Mouse (Mus musculus): ENCODE results near the gene Set. TPM values are rescaled to one million over a fixed set of nuclear protein-coding genes. Genes with fewer than 3 reads are reported as not detected.
"Not testable (repeated sequence)": the region's sequence is repeated elsewhere in the genome, so short reads cannot be mapped to it uniquely, and the experiment has no call there.

The Set gene
- polyA plus RNA-seq, 1 experiment = 1,058 TPM

GRCm38 (mm10) chr2:30044550-30044949 is 12.6 kb upstream of the Set start:
- no peak overlapping the region for H3K9ac ChIP-seq (ENCODE audit: low read depth, poor library complexity, severe bottlenecking)
- no peak overlapping the region for H3K27ac ChIP-seq (ENCODE audit: insufficient read depth, low read length)
- no peaks in the 10 kb centered on the region for H3K36me3 ChIP-seq (ENCODE audit: control insufficient read depth, insufficient read depth, low read length, poor library complexity, severe bottlenecking)
- no peak for TF ChIP-seq EP300 (IDR thresholded peaks at IDR 0.05; ENCODE audit: insufficient read depth, low read depth, low read length)
- TF ChIP-seq CTCF (IDR thresholded peaks at IDR 0.05; ENCODE audit: low read depth, low read length) = peak; percentile 43
- peaks cover 2% of the 10 kb centered on the region for H3K4me1 ChIP-seq (ENCODE audit: control insufficient read depth, insufficient read depth, low read length)
- no peak overlapping the region for H3K4me3 ChIP-seq (ENCODE audit: low read depth, low read length)
- H3K9me3 ChIP-seq (replicated peaks; ENCODE audit: control insufficient read depth, insufficient read depth, low read length, poor library complexity, severe bottlenecking) = no peaks in the 10 kb centered on the region
- H3K27me3 ChIP-seq (ENCODE audit: control insufficient read depth, insufficient read depth, low read length, poor library complexity, severe bottlenecking) = no peaks in the 10 kb centered on the region

GRCm38 (mm10) chr2:30047127-30047526 is 10.1 kb upstream of the Set start:
- H3K36me3 ChIP-seq (ENCODE audit: control insufficient read depth, insufficient read depth, low read length, poor library complexity, severe bottlenecking) = no peaks in the 10 kb centered on the region
- peak overlapping the region; percentile 10; the same call in 1 of the 2 replicates for H3K4me3 ChIP-seq (ENCODE audit: low read depth, low read length)
- no peaks in the 10 kb centered on the region for H3K9me3 ChIP-seq (replicated peaks; ENCODE audit: control insufficient read depth, insufficient read depth, low read length, poor library complexity, severe bottlenecking)
- H3K4me1 ChIP-seq (ENCODE audit: control insufficient read depth, insufficient read depth, low read length) = peaks cover 2% of the 10 kb centered on the region
- no peak overlapping the region for H3K27ac ChIP-seq (ENCODE audit: insufficient read depth, low read length)
- 0 out of 2 replicates have a peak overlapping the region, but pooled peaks have one; percentile 79 for H3K9ac ChIP-seq (ENCODE audit: low read depth, poor library complexity, severe bottlenecking)
- TF ChIP-seq POLR2A (IDR thresholded peaks at IDR 0.05; ENCODE audit: insufficient read depth, low read length) (no peak), EP300 (IDR thresholded peaks at IDR 0.05; ENCODE audit: insufficient read depth, low read depth, low read length) (no peak), CTCF (IDR thresholded peaks at IDR 0.05; ENCODE audit: low read depth, low read length) (no peak)
- no peaks in the 10 kb centered on the region for H3K27me3 ChIP-seq (ENCODE audit: control insufficient read depth, insufficient read depth, low read length, poor library complexity, severe bottlenecking)

GRCm38 (mm10) chr2:30048101-30048501 is 9.1 kb upstream of the Set start:
- no peaks in the 10 kb centered on the region for H3K36me3 ChIP-seq (ENCODE audit: control insufficient read depth, insufficient read depth, low read length, poor library complexity, severe bottlenecking)
- H3K9me3 ChIP-seq (replicated peaks; ENCODE audit: control insufficient read depth, insufficient read depth, low read length, poor library complexity, severe bottlenecking) = no peaks in the 10 kb centered on the region
- H3K4me1 ChIP-seq (ENCODE audit: control insufficient read depth, insufficient read depth, low read length) = peaks cover 2% of the 10 kb centered on the region
- no peak for TF ChIP-seq CTCF (IDR thresholded peaks at IDR 0.05; ENCODE audit: low read depth, low read length)
- no peaks in the 10 kb centered on the region for H3K27me3 ChIP-seq (ENCODE audit: control insufficient read depth, insufficient read depth, low read length, poor library complexity, severe bottlenecking)
- peak overlapping the region; percentile 59 for H3K4me3 ChIP-seq (ENCODE audit: low read depth, low read length)
- H3K27ac ChIP-seq (ENCODE audit: insufficient read depth, low read length) = peak overlapping the region; percentile 30
- H3K9ac ChIP-seq (ENCODE audit: low read depth, poor library complexity, severe bottlenecking) = peak overlapping the region; percentile 79

- Histone ChIP-seq H3K36me3 (ENCODE audit: control insufficient read depth, insufficient read depth, low read length, poor library complexity, severe bottlenecking) (no peaks in the 10 kb centered on the region), H3K9me3 (replicated peaks; ENCODE audit: control insufficient read depth, insufficient read depth, low read length, poor library complexity, severe bottlenecking) (no peaks in the 10 kb centered on the region), H3K4me1 (ENCODE audit: control insufficient read depth, insufficient read depth, low read length) (peaks cover under 1% of the 10 kb centered on the region), H3K27me3 (ENCODE audit: control insufficient read depth, insufficient read depth, low read length, poor library complexity, severe bottlenecking) (no peaks in the 10 kb centered on the region), H3K27ac (ENCODE audit: insufficient read depth, low read length) (peak within 1 kb of the TSS; percentile 57), H3K9ac (ENCODE audit: low read depth, poor library complexity, severe bottlenecking) (peak within 1 kb of the TSS; percentile 79), H3K4me3 (ENCODE audit: low read depth, low read length) (peak within 1 kb of the TSS; percentile 78)
- TF ChIP-seq EP300 (IDR thresholded peaks at IDR 0.05; ENCODE audit: insufficient read depth, low read depth, low read length) = 0 out of 2 replicates have a peak, but pooled peaks have one; percentile 27
- TF ChIP-seq POLR2A (IDR thresholded peaks at IDR 0.05; ENCODE audit: insufficient read depth, low read length) = peak; percentile 53
- no peak for TF ChIP-seq CTCF (IDR thresholded peaks at IDR 0.05; ENCODE audit: low read depth, low read length)
These were observed 8.3 kb upstream of the Set start, which contains the start of gene Wdr34 for GRCm38 (mm10) chr2:30048699-30049388. Wdr34 (minus strand) TSS chr2:30048881.

GRCm38 (mm10) chr2:30049831-30050230 is 7.3 kb upstream of the Set start:
- no peaks in the 10 kb centered on the region for H3K9me3 ChIP-seq (replicated peaks; ENCODE audit: control insufficient read depth, insufficient read depth, low read length, poor library complexity, severe bottlenecking)
- TF ChIP-seq CTCF (IDR thresholded peaks at IDR 0.05; ENCODE audit: low read depth, low read length) (no peak), EP300 (IDR thresholded peaks at IDR 0.05; ENCODE audit: insufficient read depth, low read depth, low read length) (no peak), POLR2A (IDR thresholded peaks at IDR 0.05; ENCODE audit: insufficient read depth, low read length) (no peak)
- H3K9ac ChIP-seq (ENCODE audit: low read depth, poor library complexity, severe bottlenecking) = peak overlapping the region; percentile 79
- no peak overlapping the region for H3K4me3 ChIP-seq (ENCODE audit: low read depth, low read length)
- peak overlapping the region; percentile 57 for H3K27ac ChIP-seq (ENCODE audit: insufficient read depth, low read length)
- no peaks in the 10 kb centered on the region for H3K27me3 ChIP-seq (ENCODE audit: control insufficient read depth, insufficient read depth, low read length, poor library complexity, severe bottlenecking)
- no peaks in the 10 kb centered on the region for H3K36me3 ChIP-seq (ENCODE audit: control insufficient read depth, insufficient read depth, low read length, poor library complexity, severe bottlenecking)
- no peaks in the 10 kb centered on the region for H3K4me1 ChIP-seq (ENCODE audit: control insufficient read depth, insufficient read depth, low read length)

GRCm38 (mm10) chr2:30051992-30052761 is 5.0 kb upstream of the Set start:
- H3K27ac ChIP-seq (ENCODE audit: insufficient read depth, low read length) = no peak overlapping the region
- H3K4me1 ChIP-seq (ENCODE audit: control insufficient read depth, insufficient read depth, low read length) = no peaks in the 10 kb centered on the region
- H3K4me3 ChIP-seq (ENCODE audit: low read depth, low read length) = no peak overlapping the region
- no peak overlapping the region for H3K9ac ChIP-seq (ENCODE audit: low read depth, poor library complexity, severe bottlenecking)
- TF ChIP-seq EP300 (IDR thresholded peaks at IDR 0.05; ENCODE audit: insufficient read depth, low read depth, low read length) = no peak
- TF ChIP-seq CTCF (IDR thresholded peaks at IDR 0.05; ENCODE audit: low read depth, low read length) = no peak
- TF ChIP-seq POLR2A (IDR thresholded peaks at IDR 0.05; ENCODE audit: insufficient read depth, low read length) = no peak
- H3K36me3 ChIP-seq (ENCODE audit: control insufficient read depth, insufficient read depth, low read length, poor library complexity, severe bottlenecking) = no peaks in the 10 kb centered on the region
- no peaks in the 10 kb centered on the region for H3K9me3 ChIP-seq (replicated peaks; ENCODE audit: control insufficient read depth, insufficient read depth, low read length, poor library complexity, severe bottlenecking)
- H3K27me3 ChIP-seq (ENCODE audit: control insufficient read depth, insufficient read depth, low read length, poor library complexity, severe bottlenecking) = no peaks in the 10 kb centered on the region

- not testable (repeated sequence) for H3K27me3 ChIP-seq (ENCODE audit: control insufficient read depth, insufficient read depth, low read length, poor library complexity, severe bottlenecking); H3K4me3 ChIP-seq (ENCODE audit: low read depth, low read length); H3K9ac ChIP-seq (ENCODE audit: low read depth, poor library complexity, severe bottlenecking); H3K36me3 ChIP-seq (ENCODE audit: control insufficient read depth, insufficient read depth, low read length, poor library complexity, severe bottlenecking); H3K9me3 ChIP-seq (replicated peaks; ENCODE audit: control insufficient read depth, insufficient read depth, low read length, poor library complexity, severe bottlenecking); H3K27ac ChIP-seq (ENCODE audit: insufficient read depth, low read length); H3K4me1 ChIP-seq (ENCODE audit: control insufficient read depth, insufficient read depth, low read length)
These were observed 1.9 kb upstream of the Set start for GRCm38 (mm10) chr2:30055310-30055709.
